Mouse (Mus musculus) G1E (cell line): ENCODE measurements around the gene Tmprss9. TPM values are rescaled to one million over a fixed set of nuclear protein-coding genes. Genes with fewer than 3 reads are reported as not detected.

Experiments used
- ATAC-seq: 2 replicates; pipeline ENCODE4 v1.8.0; 2016; ENCODE audit warnings: mild to moderate bottlenecking; ENCODE audit not compliant: insufficient number of reproducible peaks, poor library complexity, low FRiP score, severe bottlenecking; ENCODE audit errors: extremely low read depth
- DNase-seq: peaks from one replicate; pipeline ENCODE4 v3.0.0; 2012; ENCODE audit warnings: low spot score
- H3K27me3 ChIP-seq: 2 replicates; pipeline ENCODE4 v1.6.1; 2012; ENCODE audit warnings: mild to moderate bottlenecking, low read length, inconsistent platforms; ENCODE audit not compliant: insufficient read depth
- H3K36me3 ChIP-seq: replicated peaks from 2 replicates; pipeline ENCODE3; 2012; ENCODE audit warnings: mild to moderate bottlenecking, inconsistent platforms
- H3K4me1 ChIP-seq: 2 replicates; pipeline ENCODE4 v1.6.1; 2012; ENCODE audit warnings: low read depth, low read length, inconsistent platforms, mixed read lengths; ENCODE audit not compliant: insufficient read depth
- H3K4me3 ChIP-seq: 2 replicates; pipeline ENCODE4 v1.5.1; 2012; ENCODE audit warnings: low read depth, mild to moderate bottlenecking, inconsistent platforms, low read length, moderate library complexity, mixed read lengths
- H3K9me3 ChIP-seq: replicated peaks from 2 replicates; pipeline ENCODE4 v1.6.1; 2012; ENCODE audit warnings: inconsistent platforms
- CTCF ChIP-seq: IDR thresholded peaks from 2 replicates; pipeline ENCODE4 v1.5.1; 2012; ENCODE audit warnings: low read depth, low read length, inconsistent platforms, mixed read lengths
- GATA1 ChIP-seq: IDR thresholded peaks from 2 replicates; pipeline ENCODE4 v1.6.1; 2012; ENCODE audit warnings: borderline replicate concordance, low read length, inconsistent platforms, mixed read lengths
- GATA2 ChIP-seq: IDR thresholded peaks from 2 replicates; pipeline ENCODE4 v1.6.1; 2012; ENCODE audit warnings: low read depth, low read length, inconsistent platforms, borderline replicate concordance
- POLR2AphosphoS5 ChIP-seq: IDR thresholded peaks from 2 replicates; pipeline ENCODE4 v1.6.1; 2012; ENCODE audit warnings: low read depth, low read length, inconsistent platforms; ENCODE audit not compliant: insufficient replicate concordance
- TAL1 ChIP-seq: conservative IDR thresholded peaks from 2 replicates; pipeline ENCODE4 v1.6.1; 2012; ENCODE audit warnings: low read depth, low read length, inconsistent platforms, mixed read lengths
- polyA plus RNA-seq: library from polyadenylated mRNA; stranded (reverse); fragments of >175 nt; gene quantifications from 2 replicates; pipeline ENCODE4 v1.2.3, GENCODE M21; 2012
- total RNA-seq, 2 experiments: library from RNA; stranded (forward) in 1 of 2; stranded (reverse) in 1 of 2; fragments of 200-1000 nt in 1 of 2; fragments of >200 nt in 1 of 2; fragmentation: Nextera tagmentation in 1 of 2; gene quantifications; 2 replicates each; pipeline ENCODE4 v1.2.3; 2014 to 2017

Gene Tmprss9
- not detected in 2 replicates for total RNA-seq (2014; fragmentation: Nextera tagmentation)
- 0.05 and 0.06 TPM in 2 replicates for total RNA-seq (2017)
- 0.02 TPM in 1 of 2 replicates, not detected in the other for polyA plus RNA-seq

GRCm38 (mm10) chr10:80871581-80871980 lies at the start of gene Tmprss9:
Gene Tmprss9 (plus strand): TSS chr10:80871848.
- no peak within 1 kb of the TSS for H3K4me3 ChIP-seq
- peaks cover 23% of the 10 kb centered on the region for H3K27me3 ChIP-seq
- peaks cover 29% of the 10 kb centered on the region for H3K36me3 ChIP-seq
- peaks cover 22% of the 10 kb centered on the region for H3K4me1 ChIP-seq
- ATAC-seq (no peak), DNase-seq (no peak)
- TF ChIP-seq CTCF (no peak), GATA2 (no peak), TAL1 (no peak), GATA1 (no peak), POLR2AphosphoS5 (no peak)
- no peaks in the 10 kb centered on the region for H3K9me3 ChIP-seq

GRCm38 (mm10) chr10:80821991-80822390 lies 49.7 kb upstream of the Tmprss9 start:
- ATAC-seq (no peak), DNase-seq (no peak)
- Histone ChIP-seq H3K9me3 (no peaks in the 10 kb centered on the region), H3K27me3 (no peaks in the 10 kb centered on the region), H3K4me1 (peaks cover 42% of the 10 kb centered on the region), H3K4me3 (no peak overlapping the region), H3K36me3 (no peaks in the 10 kb centered on the region)
- no peak for TF ChIP-seq GATA2
- no peak for TF ChIP-seq GATA1
- no peak for TF ChIP-seq TAL1
- TF ChIP-seq POLR2AphosphoS5: no peak

GRCm38 (mm10) chr10:80822528-80822927 lies 49.1 kb upstream of the Tmprss9 start:
- Histone ChIP-seq H3K9me3 (no peaks in the 10 kb centered on the region), H3K4me1 (peaks cover 44% of the 10 kb centered on the region), H3K27me3 (no peaks in the 10 kb centered on the region), H3K4me3 (no peak overlapping the region), H3K36me3 (peaks cover 2% of the 10 kb centered on the region)
- DNase-seq (no peak), ATAC-seq (no peak)
- no peak for TF ChIP-seq POLR2AphosphoS5
- no peak for TF ChIP-seq GATA2
- no peak for TF ChIP-seq CTCF
- no peak for TF ChIP-seq TAL1
- TF ChIP-seq GATA1: no peak

- Histone ChIP-seq H3K9me3 (no peaks in the 10 kb centered on the region), H3K4me1 (peaks cover 49% of the 10 kb centered on the region), H3K27me3 (no peaks in the 10 kb centered on the region), H3K4me3 (no peak overlapping the region), H3K36me3 (peaks cover 10% of the 10 kb centered on the region)
- no peak for TF ChIP-seq GATA2
- TF ChIP-seq TAL1: no peak
- TF ChIP-seq CTCF: no peak
- TF ChIP-seq GATA1: no peak
- no peak for TF ChIP-seq POLR2AphosphoS5
- ATAC-seq: no peak
- no peak for DNase-seq
Measured at GRCm38 (mm10) chr10:80823316-80823715, 48.3 kb upstream of the Tmprss9 start.

- peaks cover 15% of the 10 kb centered on the region for H3K36me3 ChIP-seq
- no peak for TF ChIP-seq POLR2AphosphoS5
- no peak for TF ChIP-seq GATA1
- TF ChIP-seq TAL1: no peak
- TF ChIP-seq GATA2: no peak
- TF ChIP-seq CTCF: no peak
- H3K27me3 ChIP-seq: no peaks in the 10 kb centered on the region
- H3K4me1 ChIP-seq: peaks cover 47% of the 10 kb centered on the region
- peak overlapping the region; percentile 31; the same call in 1 of the 2 replicates for H3K4me3 ChIP-seq
- ATAC-seq (no peak), DNase-seq (no peak)
- no peaks in the 10 kb centered on the region for H3K9me3 ChIP-seq
Measured at GRCm38 (mm10) chr10:80823847-80824643, 47.6 kb upstream of the Tmprss9 start.

- ATAC-seq (no peak), DNase-seq (no peak)
- TF ChIP-seq POLR2AphosphoS5: no peak
- TF ChIP-seq TAL1: no peak
- no peak for TF ChIP-seq CTCF
- TF ChIP-seq GATA1: no peak
- TF ChIP-seq GATA2: no peak
- Histone ChIP-seq H3K27me3 (no peaks in the 10 kb centered on the region), H3K4me3 (no peak overlapping the region), H3K36me3 (peaks cover 23% of the 10 kb centered on the region), H3K9me3 (no peaks in the 10 kb centered on the region), H3K4me1 (peaks cover 47% of the 10 kb centered on the region)
Measured at GRCm38 (mm10) chr10:80824827-80825226, 46.8 kb upstream of the Tmprss9 start.
